Mouse (Mus musculus): Measurements from ENCODE around the gene Vmn1r213.

Gene Vmn1r213

DNA sequence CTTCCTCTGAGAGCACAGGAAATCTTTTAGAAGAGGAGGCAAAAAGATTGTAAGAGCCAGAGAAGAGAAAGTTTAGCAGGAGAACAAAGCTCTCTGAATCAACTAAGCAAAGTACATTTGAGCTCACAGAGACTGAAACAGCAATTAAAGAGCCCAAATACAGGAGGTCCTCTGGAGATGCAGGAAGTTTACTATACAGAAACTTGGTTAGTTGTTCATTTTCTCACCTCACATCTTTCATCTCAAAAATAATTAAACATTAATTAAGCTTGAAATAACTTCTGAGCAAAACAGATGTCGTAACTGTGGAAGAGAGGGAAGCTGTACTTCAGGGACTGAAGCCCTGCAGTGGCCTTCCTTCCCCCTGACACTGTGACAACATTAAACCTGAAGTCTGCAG lies at the start of gene Vmn1r213:
Gene Vmn1r213, plus strand, starts transcription at position 301 of the 400 bp plus-strand sequence.
- DNase-seq (ENCODE audit: extremely low read depth, insufficient read length, low spot score), result no peak

DNA sequence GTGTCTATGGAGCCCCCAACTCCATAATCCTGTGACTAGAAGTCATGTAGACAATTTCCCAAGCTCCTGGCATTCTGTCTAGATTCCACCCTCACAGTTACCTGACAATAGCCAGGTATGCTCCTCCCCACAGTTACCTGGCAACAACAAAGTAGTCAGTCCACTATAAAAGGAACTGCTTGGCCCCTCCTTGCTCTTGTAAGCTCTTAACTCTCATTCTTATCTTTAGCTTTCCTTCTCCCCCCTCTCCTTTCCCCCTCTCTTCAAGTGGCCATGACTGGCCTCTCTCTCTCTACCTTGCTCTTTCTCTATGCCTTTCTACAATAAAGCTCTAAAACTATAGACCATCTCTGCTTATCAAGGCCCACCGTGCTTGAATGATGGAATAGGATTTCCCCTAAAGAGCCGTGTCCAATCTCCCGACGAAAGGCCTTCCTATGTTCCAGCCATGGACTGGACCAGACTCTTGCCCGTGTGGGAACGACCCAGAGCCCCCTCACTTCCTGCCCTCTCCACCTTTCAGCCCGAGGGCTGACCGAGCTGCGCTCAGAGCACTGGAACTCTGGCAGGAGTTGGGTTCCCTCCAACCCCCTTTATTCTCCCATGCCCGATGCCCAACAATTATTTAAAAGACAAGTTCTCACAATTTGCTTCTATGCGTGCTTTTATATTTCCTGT lies 17.1 kb upstream of the Vmn1r213 start:
- DNase-seq (ENCODE audit: extremely low read depth, insufficient read length, low spot score), result no peak

DNA sequence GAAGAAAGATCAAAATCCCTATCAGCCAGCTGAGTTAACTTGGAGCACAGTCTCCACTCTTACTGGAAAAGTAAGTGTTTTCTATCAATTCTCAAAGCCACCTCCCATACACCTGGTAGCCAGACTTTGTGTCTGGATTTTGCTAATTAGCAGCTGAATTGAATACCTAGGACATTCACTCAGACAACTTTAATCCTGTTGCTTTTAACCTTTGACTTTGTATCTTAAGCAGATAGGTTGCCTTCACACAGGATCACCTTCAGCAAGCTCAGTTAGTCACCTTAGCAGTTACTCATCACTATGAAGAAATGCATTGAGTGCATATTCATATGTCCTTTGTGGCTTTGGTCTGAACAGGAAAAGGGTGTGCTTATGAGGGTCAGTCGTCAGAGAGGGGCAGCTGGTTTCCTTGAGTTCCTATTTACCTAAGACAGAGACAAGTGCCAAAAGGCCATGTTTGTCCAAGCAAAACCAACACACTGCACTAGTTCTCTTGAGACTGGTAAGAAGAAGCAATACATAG lies 15.2 kb upstream of the Vmn1r213 start:
- no peak for DNase-seq (ENCODE audit: extremely low read depth, insufficient read length, low spot score)

DNA sequence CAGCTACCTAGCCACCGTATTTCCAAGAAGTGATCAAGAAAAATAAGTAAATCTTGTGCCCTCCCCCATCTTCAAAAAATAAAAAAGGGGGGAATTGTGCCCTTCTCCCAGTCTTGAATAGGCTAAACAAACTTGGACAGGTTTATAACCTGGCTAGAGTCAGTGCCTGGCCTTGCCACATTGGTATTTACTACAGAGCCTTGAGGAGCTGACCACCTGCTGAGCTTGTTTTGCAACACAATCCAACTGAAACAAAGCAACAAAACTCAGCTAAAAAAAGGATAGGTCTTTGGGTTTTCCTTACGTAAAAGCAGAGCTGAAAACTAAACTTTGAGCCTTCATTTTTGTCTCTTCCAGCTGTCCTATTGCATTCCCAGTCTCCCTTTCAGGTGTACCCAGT lies 14.7 kb upstream of the Vmn1r213 start:
- no peak for DNase-seq (ENCODE audit: extremely low read depth, insufficient read length, low spot score)

DNA sequence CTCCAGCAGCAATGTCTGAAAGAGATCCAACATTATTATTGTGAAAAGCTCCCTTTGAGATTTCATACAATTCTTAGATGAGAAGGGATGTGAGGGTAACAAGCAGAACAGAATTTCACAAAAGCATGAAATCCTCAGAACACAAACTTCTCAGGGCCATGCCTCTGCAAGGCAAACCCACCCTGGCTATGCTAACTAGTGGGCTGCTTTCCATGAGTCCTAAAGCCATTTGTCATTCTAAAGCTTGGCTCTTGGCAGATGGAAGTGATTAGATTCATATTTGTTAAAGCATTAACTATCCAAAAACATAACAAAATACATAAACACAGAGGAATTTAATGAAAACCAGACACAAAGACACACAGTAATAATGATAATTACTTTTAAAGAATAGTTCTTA lies 10.7 kb downstream of the Vmn1r213 start:
- DNase-seq (ENCODE audit: extremely low read depth, insufficient read length, low spot score), result no peak

DNA sequence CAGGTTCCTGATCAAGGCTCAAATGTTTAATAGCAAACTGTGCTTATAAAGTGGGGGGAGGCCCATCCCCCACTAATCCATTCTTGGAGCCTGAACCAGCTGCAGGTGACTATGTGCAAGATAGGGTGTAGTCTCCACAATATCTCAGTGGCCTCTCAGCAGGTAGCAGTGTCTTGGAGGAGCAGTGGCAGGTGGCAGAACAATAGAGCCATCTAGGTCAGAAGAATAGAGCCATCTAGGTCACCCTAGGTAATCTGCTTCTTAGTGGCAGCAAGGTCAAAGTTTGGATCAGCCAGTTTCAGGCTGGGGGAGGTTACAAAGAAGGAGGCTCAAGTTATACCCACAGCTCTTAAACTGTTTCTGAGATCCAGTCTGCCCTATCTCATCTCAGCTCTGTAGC lies 17.4 kb downstream of the Vmn1r213 start:
- DNase-seq (ENCODE audit: extremely low read depth, insufficient read length, low spot score), result no peak

DNA sequence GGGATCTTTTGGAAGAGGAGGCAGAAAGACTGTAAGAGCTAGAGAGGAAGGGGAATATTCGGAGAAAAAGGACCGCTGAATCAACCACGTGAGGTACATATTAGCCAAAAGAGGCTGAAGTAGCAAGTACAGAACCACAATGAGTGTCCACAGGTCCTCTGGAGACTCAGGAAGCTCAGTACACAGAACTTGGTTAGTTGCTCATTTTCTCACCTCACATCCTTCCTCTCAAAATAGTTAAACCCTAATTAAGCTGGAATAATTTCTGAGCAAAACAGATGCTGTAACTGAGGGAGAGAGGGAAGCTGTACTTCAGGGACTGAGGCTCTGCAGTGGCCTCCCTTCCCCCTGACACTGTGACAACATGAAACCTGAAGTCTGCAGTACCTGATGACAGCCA lies 22.7 kb downstream of the Vmn1r213 start, which contains the start of gene Vmn1r214:
Gene Vmn1r214, plus strand, starts transcription at position 301 of the 400 bp plus-strand sequence.
- DNase-seq (ENCODE audit: extremely low read depth, insufficient read length, low spot score), result no peak

DNA sequence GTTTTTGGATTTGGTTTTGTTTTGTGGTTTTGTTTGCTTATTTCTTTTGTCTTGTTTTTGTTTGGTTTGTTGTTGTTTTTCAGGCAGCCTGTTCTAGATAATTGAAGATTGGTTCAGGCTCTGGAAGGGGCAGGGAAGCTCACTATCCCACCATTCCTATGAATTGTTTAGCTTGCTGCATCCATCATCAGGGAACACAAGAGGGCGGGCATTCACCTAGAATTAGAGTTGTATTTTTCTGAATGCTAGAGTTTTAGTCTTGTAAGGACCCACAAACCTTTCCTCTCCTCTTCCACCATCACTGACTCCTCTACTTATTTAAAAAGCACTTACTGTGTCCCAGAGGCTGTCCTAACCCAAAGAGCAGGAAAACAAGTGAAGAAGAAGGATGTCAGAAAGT lies 50.3 kb downstream of the Vmn1r213 start:
- no peak for DNase-seq (ENCODE audit: extremely low read depth, insufficient read length, low spot score)

Data from 3134 (cell line).